In the genomic region with DNA sequence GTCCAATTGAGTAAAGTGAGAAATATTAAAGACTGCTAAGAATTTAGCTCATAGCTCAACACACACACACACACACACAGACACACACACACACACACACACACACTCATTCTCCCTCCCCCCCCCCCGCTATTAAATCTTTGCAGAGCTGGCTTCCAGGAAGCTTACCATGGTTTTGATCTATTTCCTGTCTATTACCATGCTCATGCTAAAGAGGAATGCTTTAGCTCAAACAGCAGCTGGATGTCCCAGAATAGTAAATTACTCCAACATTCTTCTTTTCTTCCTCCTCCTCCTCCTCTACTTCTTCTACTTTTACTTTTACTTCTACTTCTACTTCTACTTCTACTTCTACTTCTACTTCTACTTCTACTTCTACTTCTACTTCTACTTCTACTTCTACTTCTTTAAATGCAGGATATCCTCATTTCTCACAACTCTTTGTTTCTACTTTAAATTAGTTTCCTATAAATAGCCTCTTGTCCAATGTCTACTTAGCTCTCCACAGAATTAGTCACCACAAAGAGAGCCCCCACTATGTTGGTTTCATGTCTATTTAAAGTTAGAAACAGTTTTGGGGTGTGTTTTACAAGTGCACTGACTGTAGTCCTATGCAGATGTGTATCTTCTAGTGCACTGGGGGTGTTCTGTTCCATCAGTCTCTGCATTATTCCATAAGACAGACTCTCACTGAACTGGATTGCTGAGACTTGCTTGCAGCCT, we compare ENCODE assay signal across 24 mouse cellular contexts.
DNase-seq lines count a peak whose midpoint lies in the region; ATAC-seq and TF ChIP-seq lines count a peak whose summit lies in the region.
"Had no signal": no experiment of that assay in that cellular context is flagged by ENCODE, and none has a peak within 500 bp of the region (broad histone marks: within the 10 kb centered on the region; RNA-seq: fewer than 3 reads in every experiment).

No protein-coding gene starts in this region.

- H3K9ac ChIP-seq in kidney, postnatal 0 days (ENCODE audit: low read depth, low read length): no peak overlapping the region
- no peak overlapping the region for H3K9ac ChIP-seq in CH12.LX (ENCODE audit: insufficient read depth, low read depth)
- H3K9ac ChIP-seq in heart, embryonic 11.5 days (ENCODE audit: low read depth, low read length): no peak overlapping the region
- H3K9ac ChIP-seq: heart, embryonic 12.5 days; liver, postnatal 0 days; midbrain, embryonic 13.5 days; neural tube, embryonic 12.5 days had no signal

- no peak for TF ChIP-seq POLR2A in CH12.LX (IDR thresholded peaks at IDR 0.05; ENCODE audit: low read depth, low read length)
- TF ChIP-seq POLR2A in thymus, adult 2 months (IDR thresholded peaks at IDR 0.05; ENCODE audit: control insufficient read depth, extremely low read depth, insufficient read depth, low read length, poor library complexity): no peak

- WGBS in kidney, postnatal 0 days: 73% methylated on average over 1 of the region's 1 CpGs
- WGBS in heart, embryonic 11.5 days (ENCODE audit: insufficient replicate concordance): 67% methylated on average over 1 of the region's 1 CpGs
- 0% methylated on average over 1 of the region's 1 CpGs for WGBS in thymus, adult 2 months

- in situ Hi-C loops in CH12.LX (cut with MboI; ENCODE audit: low pct_ligation_motif_present, low pct_unique_long_range_greater_than_20kb, low sequenced_read_pairs): no loop called here

- no peaks in the 10 kb centered on the region for H3K4me1 ChIP-seq in kidney, postnatal 0 days (replicated peaks; ENCODE audit: insufficient read depth, low read length)
- H3K4me1 ChIP-seq in CH12.LX (ENCODE audit: control insufficient read depth in 1 of 2, insufficient read depth in 2 of 2): peaks cover 0 to 5% of the 10 kb centered on the region in 2 experiments; a peak in 1 of 4 replicates
- no peaks in the 10 kb centered on the region for H3K4me1 ChIP-seq in heart, embryonic 11.5 days (ENCODE audit: control insufficient read depth, insufficient read depth, low read length)
- no peaks in the 10 kb centered on the region for H3K4me1 ChIP-seq in thymus, adult 2 months (replicated peaks; ENCODE audit: control insufficient read depth, insufficient read depth, low read length)
- H3K4me1 ChIP-seq: forebrain, embryonic 10.5 days; heart, embryonic 12.5 days; megakaryocyte, embryonic 14.5 days; midbrain, embryonic 13.5 days; neural tube, embryonic 12.5 days had no signal

- H3K36me3 ChIP-seq in kidney, postnatal 0 days (ENCODE audit: insufficient read depth, low read length): no peaks in the 10 kb centered on the region
- H3K36me3 ChIP-seq in CH12.LX (replicated peaks in 1 of 2; ENCODE audit: control insufficient read depth in 1 of 2, insufficient read depth in 1 of 2, low read length in 1 of 2): no peaks in the 10 kb centered on the region
- H3K36me3 ChIP-seq in heart, embryonic 11.5 days (ENCODE audit: control insufficient read depth, insufficient read depth, low read length): no peaks in the 10 kb centered on the region
- H3K36me3 ChIP-seq in thymus, adult 2 months (ENCODE audit: control insufficient read depth, insufficient read depth, low read length): no peaks in the 10 kb centered on the region
- H3K36me3 ChIP-seq: forebrain, embryonic 10.5 days; heart, embryonic 12.5 days; midbrain, embryonic 13.5 days; neural tube, embryonic 12.5 days had no signal

- dilution Hi-C loops in CH12.LX (cut with MboI; ENCODE audit: extremely low pct_ligation_motif_present, extremely low pct_unique_long_range_greater_than_20kb, low sequenced_read_pairs): no loop called here

- no peak for TF ChIP-seq CTCF in kidney, postnatal 0 days (IDR thresholded peaks at IDR 0.05; ENCODE audit: low read depth)
- no peak for TF ChIP-seq CTCF in CH12.LX (conservative IDR thresholded peaks at IDR 0.05 in 1 of 2, IDR thresholded peaks at IDR 0.05 in 1 of 2; ENCODE audit: low read depth in 2 of 2, low read length in 2 of 2)
- no peak for TF ChIP-seq CTCF in gastrocnemius, adult 2 months (IDR thresholded peaks at IDR 0.05)
- TF ChIP-seq CTCF in thymus, adult 2 months (IDR thresholded peaks at IDR 0.05; ENCODE audit: borderline replicate concordance, control insufficient read depth, extremely low read depth, insufficient read depth, low read length, poor library complexity): no peak

- H3K27me3 ChIP-seq in kidney, postnatal 0 days (ENCODE audit: insufficient read depth, low read length): no peaks in the 10 kb centered on the region
- H3K27me3 ChIP-seq in CH12.LX (replicated peaks): no peaks in the 10 kb centered on the region
- no peaks in the 10 kb centered on the region for H3K27me3 ChIP-seq in heart, embryonic 11.5 days (ENCODE audit: control insufficient read depth, insufficient read depth, low read length)
- no peaks in the 10 kb centered on the region for H3K27me3 ChIP-seq in thymus, adult 2 months (ENCODE audit: control insufficient read depth, insufficient read depth, low read length)
- H3K27me3 ChIP-seq: heart, embryonic 12.5 days; megakaryocyte, embryonic 14.5 days; midbrain, embryonic 13.5 days; neural tube, embryonic 12.5 days had no signal

- H3K27ac ChIP-seq in kidney, postnatal 0 days: no peak overlapping the region
- H3K27ac ChIP-seq in CH12.LX (ENCODE audit: insufficient read depth, low read depth): no peak overlapping the region
- no peak overlapping the region for H3K27ac ChIP-seq in gastrocnemius, adult 2 months
- H3K27ac ChIP-seq in heart, embryonic 11.5 days (ENCODE audit: low read depth, low read length): no peak overlapping the region
- no peak overlapping the region for H3K27ac ChIP-seq in thymus, adult 2 months (ENCODE audit: control insufficient read depth, insufficient read depth, low read length)
- H3K27ac ChIP-seq: forebrain, embryonic 10.5 days; layer of hippocampus, adult 2 months; midbrain, embryonic 13.5 days; neural tube, embryonic 12.5 days; stomach, postnatal 0 days had no signal

- TF ChIP-seq EP300 in CH12.LX (IDR thresholded peaks at IDR 0.05; ENCODE audit: low read length): no peak

- no peak overlapping the region for H3K4me2 ChIP-seq in kidney, postnatal 0 days (ENCODE audit: low read length)
- H3K4me2 ChIP-seq in CH12.LX (ENCODE audit: insufficient read depth, low read depth, poor library complexity, severe bottlenecking): no peak overlapping the region
- no peak overlapping the region for H3K4me2 ChIP-seq in heart, embryonic 11.5 days
- H3K4me2 ChIP-seq: heart, embryonic 12.5 days; midbrain, embryonic 13.5 days; neural tube, embryonic 12.5 days had no signal

- H3K79me2 ChIP-seq in CH12.LX (replicated peaks; ENCODE audit: control insufficient read depth, extremely low read depth, insufficient read depth, poor library complexity, severe bottlenecking): no peaks in the 10 kb centered on the region

- intact Hi-C loops in gastrocnemius, adult 2 months (cut with DNase I): no loop called here

- no peak for TF ChIP-seq RAD21 in CH12.LX (IDR thresholded peaks at IDR 0.05; ENCODE audit: low read depth, low read length)

- no peaks in the 10 kb centered on the region for H3K9me3 ChIP-seq in kidney, postnatal 0 days (replicated peaks; ENCODE audit: low read length)
- no peaks in the 10 kb centered on the region for H3K9me3 ChIP-seq in CH12.LX (replicated peaks; ENCODE audit: low read length)
- H3K9me3 ChIP-seq in heart, embryonic 11.5 days (replicated peaks; ENCODE audit: control insufficient read depth, low read length): no peaks in the 10 kb centered on the region
- H3K9me3 ChIP-seq: forebrain, embryonic 10.5 days; heart, embryonic 12.5 days; megakaryocyte, embryonic 14.5 days; midbrain, embryonic 13.5 days; neural tube, embryonic 12.5 days had no signal

- H3K4me3 ChIP-seq in kidney, postnatal 0 days (replicated peaks; ENCODE audit: low read depth, low read length): no peak overlapping the region
- H3K4me3 ChIP-seq in CH12.LX (replicated peaks in 1 of 3; ENCODE audit: low read depth in 2 of 3, low read length in 2 of 3, poor library complexity in 1 of 3): no peak overlapping the region
- H3K4me3 ChIP-seq in gastrocnemius, adult 2 months: no peak overlapping the region
- H3K4me3 ChIP-seq in heart, embryonic 11.5 days (ENCODE audit: low read depth, low read length): no peak overlapping the region
- H3K4me3 ChIP-seq in thymus, adult 2 months (ENCODE audit: control insufficient read depth, insufficient read depth, low read length): no peak overlapping the region
- H3K4me3 ChIP-seq: forebrain, embryonic 10.5 days; heart, embryonic 12.5 days; layer of hippocampus, adult 2 months; megakaryocyte, embryonic 14.5 days; midbrain, embryonic 13.5 days; neural tube, embryonic 12.5 days had no signal

- no peak for ATAC-seq in kidney, postnatal 0 days (replicated peaks; ENCODE audit: low FRiP score, low read depth)
- peak; percentile 80 for ATAC-seq in inflammation-experienced regulatory T-cells, adult 6 months
- ATAC-seq in heart, embryonic 11.5 days (replicated peaks; ENCODE audit: insufficient number of reproducible peaks, low FRiP score, low TSS enrichment): no peak
- ATAC-seq: forebrain, embryonic 16.5 days; liver, postnatal 0 days; midbrain, embryonic 13.5 days had no signal

- peak; percentile 17 for DNase-seq in kidney, postnatal 0 days (ENCODE audit: low spot score)
- DNase-seq in kidney, adult 18-20 months: no peak
- DNase-seq in CH12.LX (ENCODE audit: extremely low read depth): peak; percentile 14
- no peak for DNase-seq in gastrocnemius, adult 2 months
- no peak for DNase-seq in thymus, adult 2 months
- DNase-seq: adrenal gland, postnatal 14 days; cerebellum, adult 9-10 months; heart, postnatal 10 days; kidney, adult 9 months; kidney, postnatal 25 days; liver, postnatal 0 days; lung, postnatal 14 days; retina, postnatal 1 day; right cerebral cortex, postnatal 25 days had no signal

TF ChIP-seq in CH12.LX, 34 proteins besides CTCF, POLR2A, EP300 and RAD21:
- TF ChIP-seq JUND (conservative IDR thresholded peaks at IDR 0.05; ENCODE audit: low read depth, low read length): no peak
TF ChIP-seq in CH12.LX: peak in this region for 0.

Comparison
In these comparisons a context has a peak if more than half of its experiments do, and no peak if none do; other contexts are left out.
1. DNase-seq: peak in kidney, postnatal 0 days (single experiment) and CH12.LX (single experiment); none in kidney, adult 18-20 months (single experiment), gastrocnemius, adult 2 months (single experiment) and thymus, adult 2 months (single experiment).